Comparison of ENCODE assay signal across 31 mouse cellular contexts in genomic region chr1:74962853-74963227, GRCm38 (mm10). TPM values are rescaled to one million over a fixed set of nuclear protein-coding genes. Genes with fewer than 3 reads are reported as not detected.
DNase-seq lines count a peak whose midpoint lies in the region; ATAC-seq and TF ChIP-seq lines count a peak whose summit lies in the region.
"Had no signal": no experiment of that assay in that cellular context is flagged by ENCODE, and none has a peak within 500 bp of the region (broad histone marks: within the 10 kb centered on the region; RNA-seq: fewer than 3 reads in every experiment).

No protein-coding gene starts in this region.

- peak; percentile 70 for ATAC-seq in intestine, embryonic 16.5 days
- ATAC-seq in liver, embryonic 14.5 days (ENCODE audit: insufficient read depth) = no peak
- ATAC-seq in stomach, embryonic 15.5 days (ENCODE audit: insufficient read depth, low FRiP score, low read depth) = peak; percentile 45; the same call in 1 of the 2 replicates
- ATAC-seq in forebrain, postnatal 0 days = no peak
- no peak for ATAC-seq in heart, embryonic 12.5 days (ENCODE audit: insufficient number of reproducible peaks, low FRiP score)
- ATAC-seq: lung, postnatal 0 days; midbrain, embryonic 16.5 days; Patski had no signal

- TF ChIP-seq EP300 in liver, embryonic 14.5 days (IDR thresholded peaks at IDR 0.05; ENCODE audit: low read depth) = no peak

- TF ChIP-seq POLR2A in liver, adult 2 months (IDR thresholded peaks at IDR 0.05; ENCODE audit: extremely low read depth, insufficient read depth, low read length) = no peak

- no peak for TF ChIP-seq CTCF in liver, adult 2 months (IDR thresholded peaks at IDR 0.05; ENCODE audit: low read depth, low read length)
- no peak for TF ChIP-seq CTCF in liver, embryonic 14.5 days (IDR thresholded peaks at IDR 0.05; ENCODE audit: low read depth)
- TF ChIP-seq CTCF in forebrain, postnatal 0 days (IDR thresholded peaks at IDR 0.05; ENCODE audit: low read depth) = no peak

- H3K79me2 ChIP-seq in liver, adult 2 months (ENCODE audit: control insufficient read depth, insufficient read depth, low read length) = no peaks in the 10 kb centered on the region

- DNase-seq in liver, adult 2 months (ENCODE audit: extremely low read depth, low read depth, low spot score) = peak; percentile 82
- no peak for DNase-seq in liver
- DNase-seq in liver, embryonic 14.5 days (ENCODE audit: low read depth in 3 of 3, low spot score in 3 of 3) = no peak
- no peak for DNase-seq in forebrain, postnatal 0 days
- DNase-seq in testis, postnatal 10 days (ENCODE audit: low spot score) = no peak
- DNase-seq: adrenal gland, adult 2 months; B cell, adult 2 months; cerebellum, adult 11-12 months; cerebellum, postnatal 10 days; gastrocnemius, adult 2 months; left cerebral cortex, postnatal 4 days; right cerebral cortex, adult 18-20 months; thymus, adult 18-20 months had no signal

- H3K27ac ChIP-seq in liver, adult 2 months (replicated peaks; ENCODE audit: insufficient read depth, low read depth, low read length) = peak overlapping the region; percentile 62
- H3K27ac ChIP-seq in intestine, embryonic 16.5 days (ENCODE audit: low read length) = peak overlapping the region; percentile 96
- H3K27ac ChIP-seq in liver, embryonic 14.5 days = no peak overlapping the region
- H3K27ac ChIP-seq in stomach, embryonic 15.5 days = peak overlapping the region; percentile 80
- H3K27ac ChIP-seq in forebrain, postnatal 0 days (ENCODE audit: low read depth, low read length) = no peak overlapping the region
- no peak overlapping the region for H3K27ac ChIP-seq in heart, embryonic 12.5 days (ENCODE audit: poor library complexity, severe bottlenecking)
- H3K27ac ChIP-seq: gastrocnemius, adult 2 months; heart, embryonic 10.5 days; hindbrain, embryonic 15.5 days; limb, embryonic 15.5 days; midbrain, embryonic 10.5 days; neural tube, embryonic 13.5 days had no signal

- peak overlapping the region; percentile 45 for H3K4me2 ChIP-seq in intestine, embryonic 16.5 days (ENCODE audit: low read depth, low read length)
- 0 out of 2 replicates have a peak overlapping the region, but pooled peaks have one; percentile 1 for H3K4me2 ChIP-seq in liver, embryonic 14.5 days (ENCODE audit: low read depth)
- H3K4me2 ChIP-seq in stomach, embryonic 15.5 days = peak overlapping the region; percentile 12; the same call in 1 of the 2 replicates
- no peak overlapping the region for H3K4me2 ChIP-seq in forebrain, postnatal 0 days (ENCODE audit: low read depth)
- H3K4me2 ChIP-seq in heart, embryonic 12.5 days = no peak overlapping the region
- H3K4me2 ChIP-seq: hindbrain, embryonic 15.5 days; limb, embryonic 15.5 days; neural tube, embryonic 13.5 days had no signal

- H3K9ac ChIP-seq in liver, adult 2 months (ENCODE audit: low read depth, low read length) = no peak overlapping the region; the same call in 1 of the 2 replicates
- H3K9ac ChIP-seq in intestine, embryonic 16.5 days (ENCODE audit: low read depth, low read length) = peak overlapping the region; percentile 52
- no peak overlapping the region for H3K9ac ChIP-seq in liver, embryonic 14.5 days (replicated peaks)
- no peak overlapping the region for H3K9ac ChIP-seq in stomach, embryonic 15.5 days
- no peak overlapping the region for H3K9ac ChIP-seq in forebrain, postnatal 0 days
- no peak overlapping the region for H3K9ac ChIP-seq in heart, embryonic 12.5 days
- H3K9ac ChIP-seq: hindbrain, embryonic 15.5 days; limb, embryonic 15.5 days; neural tube, embryonic 13.5 days had no signal

- no peaks in the 10 kb centered on the region for H3K36me3 ChIP-seq in liver, adult 2 months (ENCODE audit: control insufficient read depth, insufficient read depth, low read length)
- no peaks in the 10 kb centered on the region for H3K36me3 ChIP-seq in intestine, embryonic 16.5 days (ENCODE audit: control insufficient read depth, insufficient read depth, low read length)
- no peaks in the 10 kb centered on the region for H3K36me3 ChIP-seq in liver, embryonic 14.5 days (replicated peaks; ENCODE audit: control insufficient read depth, insufficient read depth, low read depth)
- no peaks in the 10 kb centered on the region for H3K36me3 ChIP-seq in stomach, embryonic 15.5 days
- no peaks in the 10 kb centered on the region for H3K36me3 ChIP-seq in forebrain, postnatal 0 days (ENCODE audit: insufficient read depth)
- no peaks in the 10 kb centered on the region for H3K36me3 ChIP-seq in heart, embryonic 12.5 days
- H3K36me3 ChIP-seq: heart, embryonic 10.5 days; hindbrain, embryonic 15.5 days; limb, embryonic 15.5 days; midbrain, embryonic 10.5 days; neural tube, embryonic 13.5 days had no signal

- WGBS in liver, adult 2 months = 22% methylated on average over 5 of the region's 5 CpGs
- 58% methylated on average over 5 of the region's 5 CpGs for WGBS in intestine, embryonic 16.5 days
- WGBS in liver, embryonic 14.5 days (ENCODE audit: insufficient replicate concordance) = 59% methylated on average over 5 of the region's 5 CpGs
- WGBS in stomach, embryonic 15.5 days = 66% methylated on average over 5 of the region's 5 CpGs
- WGBS in forebrain, postnatal 0 days = 94% methylated on average over 5 of the region's 5 CpGs
- whole genome bisulfite sequencing in heart, embryonic 12.5 days = 81% methylated on average over 5 of the region's 5 CpGs

- H3K27me3 ChIP-seq in liver, adult 2 months (ENCODE audit: control insufficient read depth, insufficient read depth, low read length) = no peaks in the 10 kb centered on the region
- no peaks in the 10 kb centered on the region for H3K27me3 ChIP-seq in intestine, embryonic 16.5 days (replicated peaks; ENCODE audit: control insufficient read depth, insufficient read depth, low read length)
- no peaks in the 10 kb centered on the region for H3K27me3 ChIP-seq in liver, embryonic 14.5 days (ENCODE audit: control insufficient read depth, insufficient read depth, low read length)
- no peaks in the 10 kb centered on the region for H3K27me3 ChIP-seq in stomach, embryonic 15.5 days (replicated peaks)
- peaks cover 5% of the 10 kb centered on the region; the same call in 1 of the 2 replicates for H3K27me3 ChIP-seq in forebrain, postnatal 0 days (ENCODE audit: insufficient read depth, low read length)
- H3K27me3 ChIP-seq in heart, embryonic 12.5 days (replicated peaks) = peaks cover 43% of the 10 kb centered on the region

- no peak overlapping the region for H3K4me3 ChIP-seq in liver, adult 2 months (ENCODE audit: insufficient read depth, low read depth, low read length)
- H3K4me3 ChIP-seq in intestine, embryonic 16.5 days (ENCODE audit: low read length) = peak overlapping the region; percentile 18
- no peak overlapping the region for H3K4me3 ChIP-seq in liver, embryonic 14.5 days (ENCODE audit: insufficient read depth in 1 of 2, low read depth in 2 of 2, low read length in 2 of 2)
- no peak overlapping the region for H3K4me3 ChIP-seq in stomach, embryonic 15.5 days (replicated peaks)
- no peak overlapping the region for H3K4me3 ChIP-seq in forebrain, postnatal 0 days (ENCODE audit: low read depth, low read length)
- no peak overlapping the region for H3K4me3 ChIP-seq in heart, embryonic 12.5 days
- H3K4me3 ChIP-seq: gastrocnemius, adult 2 months; heart, embryonic 10.5 days; hindbrain, embryonic 15.5 days; limb, embryonic 15.5 days; midbrain, embryonic 10.5 days; myocyte; neural tube, embryonic 13.5 days had no signal

- peaks cover 19% of the 10 kb centered on the region for H3K4me1 ChIP-seq in liver, adult 2 months (ENCODE audit: control insufficient read depth, insufficient read depth, low read length)
- H3K4me1 ChIP-seq in intestine, embryonic 16.5 days (ENCODE audit: control insufficient read depth, insufficient read depth, low read length) = 0 out of 2 replicates have a peak, but pooled peaks cover 20% of the 10 kb centered on the region
- peaks cover 0 to 8% of the 10 kb centered on the region in 2 experiments; a peak in 2 of 4 replicates for H3K4me1 ChIP-seq in liver, embryonic 14.5 days (replicated peaks; ENCODE audit: control insufficient read depth in 2 of 2, insufficient read depth in 2 of 2, low read length in 1 of 2)
- peaks cover 10% of the 10 kb centered on the region for H3K4me1 ChIP-seq in stomach, embryonic 15.5 days
- no peaks in the 10 kb centered on the region for H3K4me1 ChIP-seq in forebrain, postnatal 0 days (ENCODE audit: insufficient read depth)
- peaks cover 9% of the 10 kb centered on the region for H3K4me1 ChIP-seq in heart, embryonic 12.5 days (replicated peaks)

- H3K9me3 ChIP-seq in intestine, embryonic 16.5 days (ENCODE audit: control insufficient read depth, low read length) = no peaks in the 10 kb centered on the region
- H3K9me3 ChIP-seq in liver, embryonic 14.5 days (ENCODE audit: control insufficient read depth, low read length) = no peaks in the 10 kb centered on the region
- no peaks in the 10 kb centered on the region for H3K9me3 ChIP-seq in stomach, embryonic 15.5 days
- H3K9me3 ChIP-seq in forebrain, postnatal 0 days (ENCODE audit: low read length) = no peaks in the 10 kb centered on the region
- no peaks in the 10 kb centered on the region for H3K9me3 ChIP-seq in heart, embryonic 12.5 days (replicated peaks)
- H3K9me3 ChIP-seq: G1E; heart, embryonic 10.5 days; hindbrain, embryonic 15.5 days; limb, embryonic 15.5 days; midbrain, embryonic 10.5 days; neural tube, embryonic 13.5 days had no signal

RNA-seq across cellular contexts. Expression of gene Ihh, which starts 11.4 kb away (rescaled TPM):
- total RNA-seq in liver, adult 2 months (2014; rRNA removed) = 0.55 and 0.87 TPM in 2 replicates
- 1.4 and 3.5 TPM in 2 replicates for polyA plus RNA-seq in liver, adult 2 months (2012; rRNA removed)
- 25.3 and 27.9 TPM in 2 replicates for polyA plus RNA-seq in intestine, embryonic 16.5 days (2015; fragmentation: Nextera tagmentation; extraction: Ambion mirVana)
- polyA plus RNA-seq in liver, embryonic 14.5 days (2012; rRNA removed) = 2.4 and 3.4 TPM in 2 replicates
- 1.5 and 1.7 TPM in 2 replicates for polyA plus RNA-seq in liver, embryonic 14.5 days (2014; fragmentation: Nextera tagmentation; extraction: Ambion mirVana)
- 24.3 and 31.0 TPM in 2 replicates for polyA plus RNA-seq in stomach, embryonic 15.5 days (2015; fragmentation: Nextera tagmentation; extraction: Ambion mirVana)
- total RNA-seq in forebrain, postnatal 0 days (2014; rRNA removed) = 0.08 and 0.29 TPM in 2 replicates
- polyA plus RNA-seq in forebrain, postnatal 0 days (2015; fragmentation: Nextera tagmentation; extraction: Ambion mirVana) = 0.11 and 0.19 TPM in 2 replicates
- 0.06 and 0.14 TPM in 2 replicates for polyA plus RNA-seq in heart, embryonic 12.5 days (2016; fragmentation: Nextera tagmentation; extraction: Ambion mirVana)
- total RNA-seq: CH12.LX; hematopoietic stem cell, adult 5-6 weeks had no signal
- polyA plus RNA-seq: embryonic facial prominence, embryonic 11.5 days had no signal

RNA-seq across cellular contexts. Expression of gene Cfap65, which starts 27.4 kb away (rescaled TPM):
- not detected in 2 replicates for total RNA-seq in liver, adult 2 months (2014; rRNA removed)
- polyA plus RNA-seq in liver, adult 2 months (2012; rRNA removed) = not detected in 2 replicates
- polyA plus RNA-seq in intestine, embryonic 16.5 days (2015; fragmentation: Nextera tagmentation; extraction: Ambion mirVana) = 0.07 and 0.16 TPM in 2 replicates
- under 0.01 and 0.01 TPM in 2 replicates for polyA plus RNA-seq in liver, embryonic 14.5 days (2012; rRNA removed)
- polyA plus RNA-seq in liver, embryonic 14.5 days (2014; fragmentation: Nextera tagmentation; extraction: Ambion mirVana) = not detected in 2 replicates
- polyA plus RNA-seq in stomach, embryonic 15.5 days (2015; fragmentation: Nextera tagmentation; extraction: Ambion mirVana) = 0.06 TPM in 1 of 2 replicates, not detected in the other
- total RNA-seq in forebrain, postnatal 0 days (2014; rRNA removed) = 2.1 and 3.4 TPM in 2 replicates
- 0.52 and 1.1 TPM in 2 replicates for polyA plus RNA-seq in forebrain, postnatal 0 days (2015; fragmentation: Nextera tagmentation; extraction: Ambion mirVana)
- polyA plus RNA-seq in heart, embryonic 12.5 days (2016; fragmentation: Nextera tagmentation; extraction: Ambion mirVana) = not detected in 2 replicates
- total RNA-seq: gastrocnemius, adult 2 months; gastrocnemius, postnatal 4 days; hematopoietic stem cell, adult 5-6 weeks had no signal
- polyA plus RNA-seq: embryonic facial prominence, embryonic 11.5 days; G1E; heart, embryonic 10.5 days; heart, postnatal 0 days; limb, embryonic 15.5 days; myocyte; Patski had no signal

Comparison
In these comparisons a context has a peak if more than half of its experiments do, and no peak if none do; other contexts are left out.
1. H3K27ac ChIP-seq: peak in liver, adult 2 months (single experiment), intestine, embryonic 16.5 days (single experiment) and stomach, embryonic 15.5 days (single experiment); none in liver, embryonic 14.5 days (single experiment), forebrain, postnatal 0 days (single experiment) and heart, embryonic 12.5 days (single experiment).
2. ATAC-seq: peak in intestine, embryonic 16.5 days (single experiment) and stomach, embryonic 15.5 days (single experiment); none in liver, embryonic 14.5 days (single experiment), forebrain, postnatal 0 days (single experiment) and heart, embryonic 12.5 days (single experiment).
3. H3K4me2 ChIP-seq: peak in intestine, embryonic 16.5 days (single experiment), liver, embryonic 14.5 days (single experiment) and stomach, embryonic 15.5 days (single experiment); none in forebrain, postnatal 0 days (single experiment) and heart, embryonic 12.5 days (single experiment).